Mouse (Mus musculus): Measurements from ENCODE around the gene Dmap1. TPM values are rescaled to one million over a fixed set of nuclear protein-coding genes. Genes with fewer than 3 reads are reported as not detected.

Dmap1 gene
- total RNA-seq, 2 experiments from 2014 or later, result 35.8 to 39.6 TPM

Other genes with a start within 250 kb of the Dmap1 start
- 100 to 1,000 TPM; 169 to 188 TPM for gene Rnf220, start 185.2 kb downstream of the Dmap1 start, total RNA-seq (2021)
- gene Eri3, start 131.9 kb downstream of the Dmap1 start, total RNA-seq (2021), result 100 to 1,000 TPM; 199 to 226 TPM
- gene Gm12845, start 42.1 kb upstream of the Dmap1 start, total RNA-seq (2021), result not detected
- not detected for gene Klf17, start 83.4 kb upstream of the Dmap1 start, total RNA-seq (2021)
- gene Slc6a9, start 152.2 kb upstream of the Dmap1 start, total RNA-seq (2021), result 10 to 100 TPM; 35.1 to 41.4 TPM
- 1 to 10 TPM in 1 of 2 experiments, under 1 TPM in 1; 0.91 to 1.1 TPM for gene Ccdc24, start 190.3 kb upstream of the Dmap1 start, total RNA-seq (2021)
- 10 to 100 TPM; 75.6 to 76.3 TPM for gene B4galt2, start 201.2 kb upstream of the Dmap1 start, total RNA-seq (2021)
- gene Atp6v0b, start 205.1 kb upstream of the Dmap1 start, total RNA-seq (2021), result 100 to 1,000 TPM; 429 to 448 TPM
- 10 to 100 TPM in 1 of 2 experiments, 1 to 10 TPM in 1; 7.9 to 11.7 TPM for gene Dph2, start 209.8 kb upstream of the Dmap1 start, total RNA-seq (2021)
- gene Ipo13, start 232.7 kb upstream of the Dmap1 start, total RNA-seq (2021), result 100 to 1,000 TPM; 131 to 146 TPM
- gene Artn, start 247.5 kb upstream of the Dmap1 start, total RNA-seq (2021), result 1 to 10 TPM; 1.9 to 2.2 TPM